Mouse (Mus musculus): Measurements from ENCODE around the gene Cxcl10. TPM values are rescaled to one million over a fixed set of nuclear protein-coding genes. Genes with fewer than 3 reads are reported as not detected.
A peak's percentile ranks its signal among the peaks of the same experiment; 100 is the strongest.

Gene Cxcl10
- under 1 TPM; 0.43 to 0.61 TPM for total RNA-seq (2021)
- long read RNA-seq, experiment 1: 0 reads
- long read RNA-seq, experiment 2, partial matches to known transcripts: 0 of 1 reads
- long read RNA-seq, experiment 2, other reads (novel, unspliced or antisense): 0 of 1 reads

DNA sequence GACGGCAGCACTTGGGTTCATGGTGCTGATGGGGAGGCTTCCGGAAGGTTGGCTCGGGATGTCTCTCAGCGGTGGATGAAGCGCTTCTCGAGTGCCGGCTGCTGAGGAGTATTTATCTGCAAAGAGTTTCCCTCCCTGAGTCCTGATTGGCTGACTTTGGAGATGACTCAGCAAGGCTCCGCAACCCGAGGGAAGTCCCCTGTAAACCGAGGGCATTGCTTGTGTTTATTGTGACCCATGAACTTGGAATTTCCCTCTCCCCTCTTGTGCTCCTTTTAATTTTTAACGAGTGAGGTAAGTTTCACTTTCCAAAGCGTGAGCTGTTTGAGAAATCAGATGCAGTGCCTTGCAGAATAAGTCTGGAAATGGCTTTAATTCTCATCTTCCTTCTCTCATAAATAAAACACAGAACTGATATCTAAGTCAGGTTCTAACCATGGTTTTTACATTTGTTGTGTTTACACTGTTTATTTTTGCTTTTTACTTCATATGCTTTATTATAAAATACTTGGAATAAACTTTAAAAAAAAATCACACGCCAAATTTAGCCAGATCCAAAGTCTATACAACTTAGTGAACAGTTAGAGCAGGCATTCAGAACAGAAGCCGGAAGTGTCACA is at the start of gene Cxcl10:
Gene Cxcl10 (minus strand): TSS at position 96 of the 620 bp plus-strand sequence.
- DNase-seq (ENCODE audit: low spot score in 2 of 2): peak; percentile 33 to 35

DNA sequence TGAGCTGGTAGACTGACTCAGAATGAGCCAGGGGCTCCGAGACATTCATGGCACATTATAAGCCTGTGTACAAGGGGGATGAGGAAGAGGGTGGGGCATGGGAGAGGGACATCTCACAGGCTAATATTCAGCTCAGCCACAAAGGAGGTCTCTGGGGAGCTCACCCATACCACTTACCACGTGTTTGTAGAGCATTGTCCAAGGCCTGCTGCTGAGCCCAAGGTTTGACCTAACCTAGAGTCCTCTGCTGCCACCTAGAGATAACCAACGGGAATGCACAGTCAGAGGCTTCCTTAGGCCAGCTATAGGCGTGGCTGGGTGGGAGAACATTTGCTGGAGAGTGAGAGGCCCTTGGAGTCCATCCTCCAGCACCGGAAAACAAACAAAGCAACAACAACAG is 49.5 kb upstream of the Cxcl10 start:
- DNase-seq (ENCODE audit: low spot score in 2 of 2): peak; percentile 72

DNA sequence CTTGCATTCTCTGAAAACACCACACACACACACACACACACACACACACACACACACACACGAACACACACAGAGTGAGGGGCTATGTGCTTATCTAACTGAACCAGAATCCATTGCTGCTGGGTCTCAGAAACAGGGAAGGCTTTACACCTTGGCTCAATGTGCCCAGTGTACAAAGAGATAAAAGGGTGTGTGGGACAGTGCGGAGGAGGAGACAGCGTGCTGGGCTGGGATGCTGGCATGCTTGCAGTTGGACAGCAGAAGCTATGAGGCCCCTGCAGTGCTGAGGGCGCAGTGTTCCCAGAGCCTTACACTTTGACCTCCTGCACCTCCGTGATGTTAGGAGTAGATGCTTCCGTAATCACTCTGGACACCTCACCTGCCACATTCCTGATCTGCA is 47.8 kb upstream of the Cxcl10 start:
- no peak for DNase-seq (ENCODE audit: low spot score in 2 of 2)

DNA sequence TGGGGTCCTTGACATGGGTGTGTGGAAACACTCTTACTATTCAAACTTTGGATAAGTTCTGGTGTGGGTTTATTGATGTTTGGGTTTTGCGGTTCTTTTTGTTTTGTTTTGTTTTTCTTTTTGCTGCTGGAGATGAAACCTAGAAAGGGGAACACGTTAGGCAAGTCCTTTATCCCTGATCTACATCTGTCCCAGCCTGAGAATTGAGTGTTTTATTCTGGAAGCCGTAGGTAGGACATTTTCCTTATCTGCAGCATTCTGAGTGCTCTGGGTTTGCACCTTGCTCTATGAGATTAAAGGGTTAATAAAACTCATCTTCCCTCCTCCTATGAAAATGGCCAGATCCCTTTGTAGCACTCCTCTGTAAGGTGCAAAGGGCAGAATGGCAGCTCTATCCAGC is 47.1 kb upstream of the Cxcl10 start:
- no peak for DNase-seq (ENCODE audit: low spot score in 2 of 2)

DNA sequence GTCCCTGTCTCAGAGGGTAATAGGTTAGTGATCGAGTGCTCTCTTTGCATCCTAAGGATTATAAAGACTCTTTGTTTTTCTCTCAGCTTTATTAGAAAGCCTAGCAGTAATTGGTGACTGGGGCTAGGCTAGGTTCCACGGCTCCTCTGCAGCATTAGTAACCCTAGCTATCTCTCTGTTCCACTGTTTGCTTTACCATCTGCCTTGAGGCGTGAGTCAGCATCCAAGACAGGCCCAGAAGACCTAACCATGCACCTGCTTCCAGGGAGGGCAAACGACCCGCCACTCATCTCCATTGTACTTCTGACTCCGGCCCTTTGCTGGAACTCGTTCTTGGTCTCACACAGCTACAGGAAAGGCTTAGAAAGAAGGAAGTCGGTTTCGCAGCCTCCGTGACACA is 45.2 kb upstream of the Cxcl10 start:
- no peak for DNase-seq (ENCODE audit: low spot score in 2 of 2)

DNA sequence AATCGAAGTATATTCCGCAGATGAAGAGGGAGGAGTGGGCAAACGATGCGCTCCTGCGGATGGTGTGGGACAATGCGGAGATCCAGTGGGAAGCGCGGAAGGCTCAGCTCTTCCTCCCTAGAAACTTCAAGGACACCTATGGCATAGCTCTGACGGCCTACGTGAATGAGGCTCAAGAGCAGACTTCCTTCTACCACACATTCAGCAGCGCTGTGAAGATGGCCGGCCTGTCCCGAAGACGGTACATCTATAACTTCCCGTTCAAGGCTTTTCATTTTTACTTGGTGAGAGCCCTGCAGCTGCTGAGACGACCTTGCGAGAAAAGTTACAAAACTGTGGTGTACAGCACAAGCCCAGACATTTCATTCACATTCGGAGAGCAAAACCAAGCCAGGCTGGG is 43.9 kb upstream of the Cxcl10 start:
- DNase-seq (ENCODE audit: low spot score in 2 of 2): no peak

DNA sequence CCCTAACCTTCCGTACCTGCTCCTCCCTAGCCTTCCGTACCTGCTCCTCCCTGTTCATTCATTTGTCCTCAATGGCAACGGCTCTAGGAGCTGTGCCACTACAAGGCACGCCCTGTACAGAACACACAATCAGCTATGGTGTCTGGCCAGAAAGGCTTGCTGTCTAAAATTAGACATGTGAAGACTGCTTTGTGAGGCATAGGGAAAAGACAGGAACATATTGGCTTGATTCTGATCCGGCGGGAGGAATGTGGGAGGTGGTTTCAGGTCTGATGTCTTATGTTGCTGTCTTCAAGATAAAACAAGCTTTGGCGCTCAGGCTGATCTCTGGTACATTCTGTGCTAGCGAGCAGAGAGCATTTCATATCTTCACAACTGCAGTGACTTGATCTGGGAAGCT is 41.9 kb upstream of the Cxcl10 start:
- DNase-seq (ENCODE audit: low spot score in 2 of 2): no peak

DNA sequence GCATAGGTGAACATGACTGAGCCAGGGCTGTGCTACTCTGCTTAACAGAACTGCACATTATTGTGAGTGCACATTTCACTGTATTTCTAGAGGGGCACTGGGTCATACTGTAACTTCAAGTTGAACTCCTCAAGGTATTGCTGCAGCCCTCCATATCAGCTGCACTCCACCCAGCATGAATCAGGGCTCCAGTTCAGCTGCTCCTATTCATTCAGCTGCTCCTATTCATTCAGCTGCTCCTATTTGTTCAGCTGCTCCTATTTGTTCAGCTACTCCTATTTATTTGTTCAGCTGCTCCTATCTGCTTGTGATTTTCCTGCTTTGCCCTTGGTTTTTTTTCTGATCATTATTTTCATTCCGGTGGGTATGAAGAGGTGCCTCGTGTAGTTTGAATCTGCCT is 41.3 kb upstream of the Cxcl10 start:
- no peak for DNase-seq (ENCODE audit: low spot score in 2 of 2)

DNA sequence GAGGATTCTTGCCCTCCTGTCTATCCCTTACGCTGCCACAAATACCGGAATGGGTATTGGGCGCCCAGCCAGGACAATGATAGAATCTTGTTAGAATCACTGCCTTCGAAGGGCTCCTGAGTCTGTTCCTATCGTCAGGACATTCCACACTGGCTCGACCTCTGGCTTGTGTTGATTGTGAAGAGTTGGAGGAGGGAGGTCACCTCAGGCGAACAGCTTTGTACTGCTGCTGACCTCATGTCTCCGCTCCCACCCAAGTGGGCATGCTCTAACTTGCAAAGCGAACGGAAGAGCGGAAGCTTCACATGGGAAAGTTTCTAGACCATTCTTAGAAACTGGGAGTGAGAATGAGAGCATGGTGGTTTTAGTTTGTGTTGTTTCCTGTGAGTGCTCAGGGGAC is 38.7 kb upstream of the Cxcl10 start:
- DNase-seq (ENCODE audit: low spot score in 2 of 2): no peak

DNA sequence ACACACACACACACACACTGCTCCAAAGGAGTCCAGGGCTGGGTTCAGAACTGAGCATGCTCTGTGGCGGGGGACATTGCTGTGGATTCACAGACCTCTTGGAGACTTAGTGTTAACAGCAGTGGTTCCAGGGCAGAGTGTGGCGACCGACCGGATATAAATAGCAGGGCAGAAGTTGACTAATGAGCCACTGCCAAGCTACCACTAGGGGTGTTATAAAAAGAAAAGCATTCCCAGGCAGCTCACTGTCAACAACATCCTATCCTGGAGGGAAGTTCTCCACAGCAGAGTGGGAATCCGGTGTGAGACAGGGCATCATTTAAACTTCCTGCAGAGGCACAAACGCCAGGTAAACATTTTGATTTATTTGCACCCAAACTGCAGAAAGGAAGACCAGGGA is 38.0 kb upstream of the Cxcl10 start:
- DNase-seq (ENCODE audit: low spot score in 2 of 2): no peak

DNA sequence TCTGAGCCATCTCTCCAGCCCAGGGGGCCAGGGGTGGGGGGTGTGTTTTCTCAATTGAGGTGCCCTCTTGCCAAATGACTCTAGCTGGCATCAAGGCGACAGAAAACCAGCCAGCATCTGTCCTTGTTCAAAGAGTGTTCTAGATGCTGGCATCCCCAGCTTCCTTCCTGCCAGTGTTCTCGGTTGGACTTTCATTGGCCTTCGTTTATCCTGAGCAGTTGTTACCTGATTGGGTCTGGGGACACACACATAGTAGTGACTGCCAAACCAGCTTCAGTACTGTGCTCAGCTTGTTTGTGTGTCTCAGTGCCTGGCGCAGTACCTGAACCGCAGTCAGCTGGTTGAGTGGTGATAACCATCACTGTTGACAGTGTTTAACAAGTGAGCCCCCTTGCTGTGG is 37.4 kb upstream of the Cxcl10 start:
- DNase-seq (ENCODE audit: low spot score in 2 of 2): no peak

DNA sequence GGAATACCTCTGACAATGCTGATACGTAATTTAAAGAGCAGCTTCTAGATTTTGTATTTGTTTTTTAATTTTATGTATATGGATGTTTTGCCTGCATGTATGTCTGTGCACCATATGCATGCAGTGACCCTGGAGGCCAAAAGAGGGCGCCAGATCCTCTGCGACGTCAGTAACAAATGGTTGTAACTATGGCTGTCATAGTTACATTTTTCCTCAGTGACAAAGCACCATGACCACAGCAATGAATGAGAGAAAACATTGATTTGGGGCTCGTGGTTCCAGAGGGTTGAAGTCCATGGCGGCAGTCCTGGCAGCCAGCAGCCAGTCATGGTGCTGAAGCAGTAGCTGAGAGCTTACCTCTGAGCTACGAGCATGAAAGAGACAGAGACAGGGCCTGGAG is 36.2 kb upstream of the Cxcl10 start:
- no peak for DNase-seq (ENCODE audit: low spot score in 2 of 2)

DNA sequence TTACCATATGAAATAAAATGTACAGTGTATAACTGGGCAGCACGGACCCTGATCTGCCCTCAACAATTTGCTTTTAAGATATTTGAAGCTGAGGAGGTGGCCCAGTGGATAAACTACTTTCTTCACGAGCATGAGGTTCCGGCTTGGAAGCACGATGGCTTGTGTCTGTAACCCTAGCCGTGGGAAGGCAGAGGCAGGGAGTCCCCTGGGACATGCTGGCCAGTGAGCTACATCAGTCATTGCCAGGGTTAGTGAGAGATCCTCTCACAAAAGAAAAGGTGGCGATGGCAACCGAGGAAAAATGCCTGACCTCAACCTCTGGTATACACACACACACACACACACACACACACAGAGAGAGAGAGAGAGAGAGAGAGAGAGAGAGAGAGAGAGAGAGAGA is 35.1 kb upstream of the Cxcl10 start:
- no peak for DNase-seq (ENCODE audit: low spot score in 2 of 2)

DNA sequence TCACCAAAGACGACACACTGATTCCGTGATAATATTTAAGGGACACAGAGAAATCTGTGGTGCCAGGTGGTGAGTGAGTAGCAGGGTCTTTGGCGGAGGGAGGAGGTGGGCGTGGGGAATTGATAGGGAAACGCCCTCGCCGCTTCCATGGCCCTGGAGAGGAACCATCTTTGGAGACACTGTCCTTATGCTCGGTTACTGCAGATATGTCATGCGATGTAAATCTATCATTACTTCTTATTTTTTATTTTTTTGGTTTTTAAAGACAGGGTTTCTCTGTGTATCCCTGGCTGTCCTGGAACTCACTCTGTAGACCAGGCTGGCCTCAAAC is 33.6 kb upstream of the Cxcl10 start:
- no peak for DNase-seq (ENCODE audit: low spot score in 2 of 2)

DNA sequence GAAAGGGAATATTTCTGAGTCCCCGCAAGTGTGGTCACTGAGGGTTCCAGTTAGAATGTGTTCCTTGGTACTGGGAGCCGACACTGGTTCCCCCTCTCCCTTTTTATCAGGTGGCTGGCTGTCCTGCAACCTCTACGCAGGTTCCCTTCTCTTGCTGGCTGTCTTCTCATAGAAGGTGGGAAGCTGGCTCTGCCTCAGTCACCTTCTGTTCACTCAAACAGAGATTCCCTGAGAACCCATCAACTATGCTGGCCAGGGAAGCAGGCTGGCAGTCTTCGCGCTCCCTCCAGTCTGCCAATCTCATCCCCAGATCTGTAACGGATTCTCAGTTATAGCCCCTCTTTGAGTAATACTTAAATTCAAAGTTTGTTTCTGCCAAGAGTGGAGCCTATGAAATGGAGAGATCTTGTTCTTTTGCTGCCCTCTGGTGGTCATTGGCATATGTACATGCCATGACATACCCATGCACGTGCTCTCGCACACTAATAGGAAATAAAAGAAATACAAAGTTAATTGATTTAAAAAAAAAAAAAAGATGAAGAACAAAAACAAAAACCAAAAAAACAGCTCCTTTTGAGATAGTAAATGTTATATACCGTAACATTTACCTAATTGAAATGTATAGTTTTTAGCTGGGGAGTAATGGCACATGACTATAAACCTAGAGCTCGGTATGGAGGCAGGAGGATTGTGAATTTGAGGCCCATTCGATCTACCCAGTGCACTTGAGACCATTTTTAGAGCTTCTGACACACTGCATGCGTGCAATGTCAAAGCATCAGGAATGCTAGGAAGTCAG is 33.1 kb upstream of the Cxcl10 start:
- DNase-seq (ENCODE audit: low spot score in 2 of 2): peak; percentile 69 to 79

DNA sequence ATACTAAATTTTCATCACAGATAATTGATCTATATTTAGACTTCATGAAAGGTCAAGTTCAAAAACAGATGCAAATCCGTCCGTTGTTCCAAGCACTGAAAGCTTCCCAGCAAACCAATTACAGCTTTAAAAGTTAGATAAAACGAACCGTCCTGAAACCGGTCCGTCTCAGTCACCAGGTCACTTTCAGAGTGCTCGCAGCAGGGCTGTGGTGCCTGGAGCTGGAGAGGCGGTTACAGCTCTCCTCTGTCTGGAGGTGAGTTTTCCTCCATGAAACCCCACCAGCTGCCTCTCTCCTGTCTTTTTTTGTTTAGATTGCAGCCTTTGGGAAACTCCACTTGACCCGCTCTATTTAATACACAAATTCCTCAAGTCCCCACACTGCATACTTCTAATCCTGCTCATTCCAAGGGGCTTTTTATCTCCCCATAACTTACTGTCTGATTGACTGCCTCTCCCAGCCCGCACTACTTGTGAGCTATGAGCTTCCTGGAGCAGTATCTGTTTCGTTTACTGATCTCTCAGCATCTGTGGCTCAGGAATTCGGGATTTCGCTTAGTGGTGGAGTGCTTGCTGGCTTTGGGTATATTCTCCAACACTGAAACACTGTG is 28.2 kb upstream of the Cxcl10 start:
- DNase-seq (ENCODE audit: low spot score in 2 of 2): no peak

DNA sequence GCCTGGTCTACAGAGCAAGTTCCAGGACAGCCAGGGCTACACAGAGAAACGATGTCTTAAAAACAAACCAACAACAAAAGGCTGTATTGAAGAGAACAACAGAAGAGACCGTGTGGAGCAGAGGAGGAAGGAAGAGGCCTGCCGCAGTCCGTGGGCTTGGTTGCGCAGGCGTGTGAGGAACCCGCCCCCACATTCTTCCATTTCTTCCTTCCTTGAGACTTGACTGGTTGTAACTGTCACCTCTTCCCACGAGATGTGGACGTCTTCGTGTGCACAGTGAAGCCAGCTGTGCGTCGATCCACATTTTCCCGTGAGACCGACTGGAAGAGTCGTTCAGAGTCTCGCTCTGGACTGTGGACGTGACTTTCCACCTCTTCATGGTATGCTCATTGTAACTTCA is 26.7 kb upstream of the Cxcl10 start:
- no peak for DNase-seq (ENCODE audit: low spot score in 2 of 2)

DNA sequence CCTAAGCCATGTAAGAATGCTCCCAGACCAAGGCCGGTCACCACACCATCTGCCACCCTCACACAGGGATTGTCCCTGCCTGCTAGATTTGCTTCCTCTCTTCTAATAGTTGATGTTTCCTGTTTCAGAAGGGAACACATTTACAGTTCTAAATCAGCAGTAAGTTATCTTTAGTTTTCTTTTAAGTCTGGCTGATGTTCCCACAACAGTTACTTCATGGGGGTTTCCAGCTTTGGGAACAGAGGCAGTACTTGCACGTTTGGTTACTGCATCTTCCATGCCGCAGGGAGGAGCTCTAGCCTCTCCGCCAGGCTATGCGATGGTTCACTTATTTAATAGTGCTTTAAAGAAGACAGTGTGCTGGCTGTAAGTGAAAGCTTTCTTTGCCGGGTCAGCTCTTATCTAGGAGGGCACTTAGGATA is 26.0 kb upstream of the Cxcl10 start:
- no peak for DNase-seq (ENCODE audit: low spot score in 2 of 2)

DNA sequence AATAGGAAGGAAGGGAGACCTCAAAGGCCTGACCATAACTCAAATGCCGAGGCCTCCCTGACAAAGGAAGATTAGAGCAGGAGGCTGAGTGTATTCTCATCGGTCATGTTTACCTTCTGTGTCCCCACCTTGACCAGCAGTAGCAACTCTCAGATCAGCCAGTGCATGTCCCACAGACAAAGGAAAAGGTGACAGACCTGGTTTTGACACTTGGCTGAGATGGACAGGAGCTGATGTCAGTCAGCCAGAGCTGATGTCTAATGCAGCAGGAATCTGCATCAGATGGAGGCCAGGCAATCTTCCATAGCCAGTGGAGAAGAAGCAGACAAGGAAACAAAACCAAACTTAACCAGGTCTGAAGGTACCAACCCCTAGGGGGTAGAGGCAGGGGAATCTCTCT is 23.9 kb upstream of the Cxcl10 start:
- DNase-seq (ENCODE audit: low spot score in 2 of 2): no peak

DNA sequence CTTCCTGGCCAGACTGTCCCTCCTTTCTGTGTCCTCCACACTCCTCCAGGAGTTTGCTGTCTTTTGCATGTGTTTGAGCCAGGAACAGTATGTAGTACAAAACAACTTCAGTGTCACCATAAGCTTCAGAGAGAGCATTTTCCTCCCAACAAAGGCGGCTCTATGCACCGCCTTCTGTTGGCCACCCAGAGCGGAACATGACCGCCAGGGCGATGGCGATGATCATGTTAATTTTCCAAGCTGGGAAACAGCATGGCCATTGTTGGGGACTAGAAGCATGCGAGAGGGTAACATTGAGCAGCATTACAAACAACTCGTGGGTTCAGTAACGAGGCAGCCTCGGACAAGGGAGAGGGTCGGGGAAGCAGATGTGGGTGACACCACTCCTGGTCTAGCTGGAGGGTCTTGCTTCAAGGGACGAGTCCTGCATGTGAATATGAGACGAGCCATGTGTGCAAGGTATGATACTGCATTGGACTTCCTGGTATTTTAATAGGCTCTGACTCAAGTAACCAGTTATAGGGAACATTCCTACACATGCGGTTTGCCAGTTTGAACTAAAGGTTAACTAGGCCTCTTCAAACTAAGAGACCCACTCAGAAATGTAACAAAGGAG is 22.8 kb upstream of the Cxcl10 start:
- no peak for DNase-seq (ENCODE audit: low spot score in 2 of 2)

DNA sequence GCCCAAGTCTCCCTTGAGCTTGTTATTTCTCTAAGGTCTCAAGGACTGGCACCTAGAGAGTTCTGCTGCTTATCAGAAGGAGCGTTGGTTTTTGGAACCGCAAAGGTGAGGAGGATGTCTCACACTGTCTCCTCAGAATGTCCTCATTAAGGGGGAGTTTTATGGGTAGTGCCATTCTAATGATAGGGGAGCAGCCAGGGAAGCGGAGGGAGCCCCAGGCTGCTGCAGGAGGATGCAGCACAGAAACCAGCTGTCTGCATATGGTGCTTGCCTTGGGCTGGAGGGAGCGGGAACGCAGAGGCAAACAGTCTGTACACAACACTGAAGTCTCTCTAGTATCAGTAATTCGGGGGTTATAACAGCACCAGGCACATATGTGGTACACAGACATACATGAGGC is 22.2 kb upstream of the Cxcl10 start:
- DNase-seq (ENCODE audit: low spot score in 2 of 2): no peak

DNA sequence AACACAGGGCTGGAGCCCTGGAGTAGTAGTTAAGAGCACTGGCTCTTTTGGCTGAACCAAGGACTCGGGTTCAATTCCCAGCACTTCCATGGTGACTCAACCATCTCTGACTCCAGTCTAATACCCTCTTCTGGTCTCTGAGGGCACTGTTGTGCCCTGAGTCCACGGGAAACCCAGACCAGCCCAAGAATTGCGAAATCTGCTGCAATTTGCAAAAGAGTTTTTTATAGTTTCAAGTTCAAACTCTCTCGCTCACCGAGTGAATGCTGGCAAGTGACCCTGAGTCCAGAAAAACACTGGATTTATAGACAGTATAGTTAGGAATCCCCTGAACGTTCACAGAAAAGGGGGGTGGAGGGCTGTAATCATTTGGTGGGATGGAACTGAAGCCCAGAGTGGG is 21.7 kb upstream of the Cxcl10 start:
- no peak for DNase-seq (ENCODE audit: low spot score in 2 of 2)

Data from adrenal gland, adult 18-20 months (tissue).